Mouse (Mus musculus) heart, adult 8-10 months (tissue): Measurements from ENCODE around the gene Mutyh. TPM values are rescaled to one million over a fixed set of nuclear protein-coding genes. Genes with fewer than 3 reads are reported as not detected.

Source experiments
- DNase-seq: peaks from one replicate; pipeline ENCODE4 v3.0.0; 2022; ENCODE audit warnings: low spot score
- total RNA-seq, 4 experiments: library from RNA; stranded (reverse); gene quantifications; 2 replicates each; pipeline ENCODE4 v1.2.4; 2022

The Mutyh gene
- 1 to 10 TPM in 3 of 4 experiments, under 1 TPM in 1; 0.95 to 1.3 (median 1.1) TPM for total RNA-seq

GRCm38 (mm10) chr4:116807197-116808129 lies at the start of gene Mutyh, which contains the start of gene Toe1:
Gene Mutyh (plus strand): TSS chr4:116807723.
Gene Toe1 (minus strand): TSS chr4:116807640.
- DNase-seq, result peak; percentile 92

GRCm38 (mm10) chr4:116761914-116762313 lies 45.6 kb upstream of the Mutyh start:
- no peak for DNase-seq

GRCm38 (mm10) chr4:116764001-116764400 lies 43.5 kb upstream of the Mutyh start:
- DNase-seq, result no peak

GRCm38 (mm10) chr4:116768510-116768909 lies 39.0 kb upstream of the Mutyh start:
- no peak for DNase-seq

GRCm38 (mm10) chr4:116769060-116769459 lies 38.5 kb upstream of the Mutyh start:
- DNase-seq, result no peak

- DNase-seq, result no peak
Measured at GRCm38 (mm10) chr4:116776391-116776790, 31.1 kb upstream of the Mutyh start.

- DNase-seq, result no peak
Measured at GRCm38 (mm10) chr4:116777079-116777478, 30.4 kb upstream of the Mutyh start.

- no peak for DNase-seq
Measured at GRCm38 (mm10) chr4:116780541-116780940, 27.0 kb upstream of the Mutyh start.

- no peak for DNase-seq
Measured at GRCm38 (mm10) chr4:116781366-116781765, 26.2 kb upstream of the Mutyh start.

- DNase-seq, result no peak
Measured at GRCm38 (mm10) chr4:116782171-116782570, 25.4 kb upstream of the Mutyh start.

- DNase-seq, result no peak
Measured at GRCm38 (mm10) chr4:116786587-116786986, 20.9 kb upstream of the Mutyh start.

- DNase-seq, result peak; percentile 21
Measured at GRCm38 (mm10) chr4:116787985-116788760, 19.4 kb upstream of the Mutyh start.

- peak; percentile 87 for DNase-seq
Measured at GRCm38 (mm10) chr4:116788956-116789355, 18.6 kb upstream of the Mutyh start.

GRCm38 (mm10) chr4:116792453-116792852 lies 15.1 kb upstream of the Mutyh start:
- DNase-seq, result no peak

- DNase-seq, result no peak
Measured at GRCm38 (mm10) chr4:116794273-116794672, 13.2 kb upstream of the Mutyh start.

- no peak for DNase-seq
Measured at GRCm38 (mm10) chr4:116796442-116797110, 10.9 kb upstream of the Mutyh start.

GRCm38 (mm10) chr4:116799901-116800300 lies 7.6 kb upstream of the Mutyh start:
- DNase-seq, result no peak

GRCm38 (mm10) chr4:116811012-116811411 lies 3.5 kb downstream of the Mutyh start:
- DNase-seq, result no peak

GRCm38 (mm10) chr4:116815276-116815675 lies 7.8 kb downstream of the Mutyh start:
- DNase-seq, result no peak

GRCm38 (mm10) chr4:116817486-116817885 lies 10.0 kb downstream of the Mutyh start:
- DNase-seq, result no peak

- no peak for DNase-seq
Measured at GRCm38 (mm10) chr4:116819968-116820901, 12.7 kb downstream of the Mutyh start.
